Mouse (Mus musculus): ENCODE data around the gene Arhgef17. TPM values are rescaled to one million over a fixed set of nuclear protein-coding genes. Genes with fewer than 3 reads are reported as not detected.

Gene Arhgef17
- total RNA-seq (2021): 100 to 1,000 TPM; 163 to 171 TPM
- long read RNA-seq, experiment 1, full-length matches to known transcripts: 12 of 52 reads
- long read RNA-seq, experiment 1, partial matches to known transcripts: 10 of 52 reads
- long read RNA-seq, experiment 1, other reads (novel, unspliced or antisense): 30 of 52 reads
- long read RNA-seq, experiment 2, full-length matches to known transcripts: 23 of 77 reads
- long read RNA-seq, experiment 2, partial matches to known transcripts: 15 of 77 reads
- long read RNA-seq, experiment 2, other reads (novel, unspliced or antisense): 39 of 77 reads

GRCm38 (mm10) chr7:100931926-100932480, at the start of gene Arhgef17:
Arhgef17 (minus strand) TSS chr7:100932107.
- Histone ChIP-seq H3K4me3 (peak within 1 kb of the TSS; percentile 68), H3K27ac (peak within 1 kb of the TSS; percentile 87)

GRCm38 (mm10) chr7:100979175-100979574, 47.3 kb upstream of the Arhgef17 start:
- TF ChIP-seq CTCF (conservative IDR thresholded peaks at IDR 0.05): no peak
- Histone ChIP-seq H3K27ac (peak overlapping the region; percentile 46; the same call in 1 of the 2 replicates), H3K4me3 (no peak overlapping the region)
- no peak for DNase-seq (ENCODE audit: low spot score in 2 of 2)

More at GRCm38 (mm10) chr7:100931926-100932480, at the start of gene Arhgef17:
- no peak for DNase-seq (ENCODE audit: low spot score in 2 of 2)
- no peak for TF ChIP-seq CTCF (conservative IDR thresholded peaks at IDR 0.05)

GRCm38 (mm10) chr7:100978171-100978570, 46.3 kb upstream of the Arhgef17 start:
- Histone ChIP-seq H3K27ac (no peak overlapping the region), H3K4me3 (no peak overlapping the region)
- DNase-seq (ENCODE audit: low spot score in 2 of 2): no peak
- no peak for TF ChIP-seq CTCF (conservative IDR thresholded peaks at IDR 0.05)

- DNase-seq (ENCODE audit: low spot score in 2 of 2): no peak
- Histone ChIP-seq H3K4me3 (peak within 1 kb of the TSS; percentile 40), H3K27ac (no peak within 1 kb of the TSS)
- no peak for TF ChIP-seq CTCF (conservative IDR thresholded peaks at IDR 0.05)
These were observed 42.4 kb upstream of the Arhgef17 start, which contains the start of gene P2ry6 for GRCm38 (mm10) chr7:100974135-100974903. P2ry6 (minus strand) TSS chr7:100974649.

GRCm38 (mm10) chr7:100972875-100973274, 41.0 kb upstream of the Arhgef17 start:
- TF ChIP-seq CTCF (conservative IDR thresholded peaks at IDR 0.05): no peak
- H3K27ac ChIP-seq: peak overlapping the region; percentile 51; the same call in 1 of the 2 replicates
- no peak for DNase-seq (ENCODE audit: low spot score in 2 of 2)
- no peak overlapping the region for H3K4me3 ChIP-seq

GRCm38 (mm10) chr7:100968874-100969659, 37.2 kb upstream of the Arhgef17 start:
- Histone ChIP-seq H3K4me3 (no peak overlapping the region), H3K27ac (no peak overlapping the region)
- no peak for DNase-seq (ENCODE audit: low spot score in 2 of 2)
- no peak for TF ChIP-seq CTCF (conservative IDR thresholded peaks at IDR 0.05)

GRCm38 (mm10) chr7:100968376-100968775, 36.5 kb upstream of the Arhgef17 start:
- TF ChIP-seq CTCF (conservative IDR thresholded peaks at IDR 0.05): no peak
- no peak for DNase-seq (ENCODE audit: low spot score in 2 of 2)
- no peak overlapping the region for H3K27ac ChIP-seq
- no peak overlapping the region for H3K4me3 ChIP-seq

GRCm38 (mm10) chr7:100967850-100968249, 35.9 kb upstream of the Arhgef17 start:
- H3K4me3 ChIP-seq: no peak overlapping the region

GRCm38 (mm10) chr7:100966014-100966413, 34.1 kb upstream of the Arhgef17 start:
- DNase-seq (ENCODE audit: low spot score in 2 of 2): no peak
- Histone ChIP-seq H3K4me3 (no peak overlapping the region), H3K27ac (no peak overlapping the region)
- no peak for TF ChIP-seq CTCF (conservative IDR thresholded peaks at IDR 0.05)

More at GRCm38 (mm10) chr7:100967850-100968249, 35.9 kb upstream of the Arhgef17 start:
- no peak for TF ChIP-seq CTCF (conservative IDR thresholded peaks at IDR 0.05)
- DNase-seq (ENCODE audit: low spot score in 2 of 2): no peak
- H3K27ac ChIP-seq: no peak overlapping the region

GRCm38 (mm10) chr7:100965079-100965478, 33.2 kb upstream of the Arhgef17 start:
- Histone ChIP-seq H3K4me3 (no peak overlapping the region), H3K27ac (no peak overlapping the region)
- DNase-seq (ENCODE audit: low spot score in 2 of 2): no peak
- peak; percentile 99 for TF ChIP-seq CTCF (conservative IDR thresholded peaks at IDR 0.05)

- DNase-seq (ENCODE audit: low spot score in 2 of 2): no peak
- no peak for TF ChIP-seq CTCF (conservative IDR thresholded peaks at IDR 0.05)
- Histone ChIP-seq H3K4me3 (no peak overlapping the region), H3K27ac (0 out of 2 replicates have a peak overlapping the region, but pooled peaks have one; percentile 14)
These were observed 32.3 kb upstream of the Arhgef17 start for GRCm38 (mm10) chr7:100964242-100964641.

GRCm38 (mm10) chr7:100963381-100963780, 31.5 kb upstream of the Arhgef17 start:
- H3K27ac ChIP-seq: no peak overlapping the region
- no peak for DNase-seq (ENCODE audit: low spot score in 2 of 2)
- TF ChIP-seq CTCF (conservative IDR thresholded peaks at IDR 0.05): no peak
- no peak overlapping the region for H3K4me3 ChIP-seq
